Mouse (Mus musculus): ENCODE results near the gene Lcat. TPM values are rescaled to one million over a fixed set of nuclear protein-coding genes. Genes with fewer than 3 reads are reported as not detected.
A peak's percentile ranks its signal among the peaks of the same experiment; 100 is the strongest.
"Not testable (repeated sequence)": the region's sequence is repeated elsewhere in the genome, so short reads cannot be mapped to it uniquely, and the experiment has no call there.

Lcat gene
- 1.5 and 3.0 TPM in 2 replicates for polyA plus RNA-seq (2015; fragmentation: Nextera tagmentation; extraction: Ambion mirVana)

DNA sequence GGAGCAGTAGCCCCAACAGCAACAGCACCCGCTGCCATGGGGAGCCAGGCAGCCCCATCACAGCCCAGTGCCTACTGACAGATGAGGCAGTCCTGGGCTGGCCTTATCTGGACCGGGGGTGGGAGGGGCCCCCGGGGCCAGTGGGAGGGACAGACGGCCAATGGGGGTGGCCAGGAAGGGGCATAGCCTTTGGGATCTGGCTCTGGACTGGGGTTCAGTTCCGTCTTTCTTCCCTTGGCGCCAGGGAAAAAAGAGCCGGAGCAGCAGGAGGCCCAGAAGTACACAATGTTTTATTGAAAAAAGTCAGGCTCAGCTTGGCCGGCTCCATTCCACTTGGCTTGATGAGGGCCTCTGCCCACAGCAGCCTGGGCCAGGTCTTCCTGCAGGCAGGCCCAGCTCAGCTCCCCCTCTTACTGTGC, at the start of gene Lcat:
Gene Lcat (minus strand): TSS at position 62 of the 419 bp plus-strand sequence.
- H3K27me3 ChIP-seq (replicated peaks) = no peaks in the 10 kb centered on the region
- H3K4me2 ChIP-seq = no peak within 1 kb of the TSS
- peaks cover 10% of the 10 kb centered on the region for H3K4me1 ChIP-seq
- 75% methylated on average over 8 of the region's 8 CpGs for WGBS
- ATAC-seq (ENCODE audit: extremely low read depth, insufficient number of reproducible peaks, low FRiP score, low TSS enrichment) = no peak
- H3K9ac ChIP-seq = no peak within 1 kb of the TSS
- no peak within 1 kb of the TSS for H3K4me3 ChIP-seq
- H3K9me3 ChIP-seq = no peaks in the 10 kb centered on the region
- H3K27ac ChIP-seq (replicated peaks) = no peak within 1 kb of the TSS
- peaks cover 91% of the 10 kb centered on the region for H3K36me3 ChIP-seq

DNA sequence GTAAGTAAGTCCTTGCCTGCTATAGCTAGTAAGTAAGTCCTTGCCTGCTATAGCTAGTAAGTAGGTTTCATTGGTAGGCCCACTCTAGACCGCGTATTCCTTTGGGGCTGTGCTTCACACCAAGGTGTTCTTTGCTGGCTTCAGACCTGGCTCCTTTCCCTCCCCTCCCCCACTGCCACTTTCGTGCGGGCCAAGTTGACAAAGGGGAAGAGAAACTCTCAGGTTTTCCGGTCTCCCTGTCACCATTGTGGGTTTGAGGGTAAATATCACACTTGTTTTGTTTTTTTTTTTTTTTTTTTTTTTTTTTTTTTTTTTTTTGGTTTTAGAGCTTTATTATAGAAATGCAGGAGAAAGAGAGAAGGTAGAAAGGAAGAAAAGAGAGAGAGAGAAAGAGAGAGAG, 49.3 kb upstream of the Lcat start:
- 52% methylated on average over 5 of the region's 5 CpGs for WGBS

DNA sequence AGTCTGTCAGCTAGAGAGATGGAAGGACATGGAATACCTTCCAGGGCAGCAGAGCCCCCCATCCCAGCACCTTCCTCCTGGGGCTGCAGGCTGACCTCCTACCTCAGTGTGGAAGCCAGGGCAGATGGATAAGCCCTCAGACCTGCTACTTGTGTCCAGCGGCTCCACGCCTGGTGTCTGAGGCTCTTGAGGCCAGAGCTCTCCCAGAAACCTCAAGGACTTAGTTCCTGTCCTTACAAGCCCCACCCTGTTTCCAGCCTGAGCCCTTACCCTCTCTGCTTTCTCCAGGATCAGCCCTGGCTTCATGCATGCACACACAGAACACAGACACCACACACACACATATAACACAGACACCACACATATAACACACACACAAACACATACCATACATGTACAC, 48.4 kb upstream of the Lcat start:
- WGBS = 55% methylated on average over 2 of the region's 2 CpGs
- no peak for ATAC-seq (ENCODE audit: extremely low read depth, insufficient number of reproducible peaks, low FRiP score, low TSS enrichment)
- no peak overlapping the region for H3K27ac ChIP-seq (replicated peaks)

More for the DNA sequence above, 49.3 kb upstream of the Lcat start:
- H3K9me3 ChIP-seq = no peaks in the 10 kb centered on the region
- peaks cover 8% of the 10 kb centered on the region for H3K4me1 ChIP-seq
- ATAC-seq (ENCODE audit: extremely low read depth, insufficient number of reproducible peaks, low FRiP score, low TSS enrichment) = no peak
- H3K36me3 ChIP-seq = no peaks in the 10 kb centered on the region
- no peak overlapping the region for H3K4me2 ChIP-seq
- H3K27me3 ChIP-seq (replicated peaks) = peaks cover 7% of the 10 kb centered on the region
- no peak overlapping the region for H3K27ac ChIP-seq (replicated peaks)
- no peak overlapping the region for H3K9ac ChIP-seq
- no peak overlapping the region for H3K4me3 ChIP-seq

DNA sequence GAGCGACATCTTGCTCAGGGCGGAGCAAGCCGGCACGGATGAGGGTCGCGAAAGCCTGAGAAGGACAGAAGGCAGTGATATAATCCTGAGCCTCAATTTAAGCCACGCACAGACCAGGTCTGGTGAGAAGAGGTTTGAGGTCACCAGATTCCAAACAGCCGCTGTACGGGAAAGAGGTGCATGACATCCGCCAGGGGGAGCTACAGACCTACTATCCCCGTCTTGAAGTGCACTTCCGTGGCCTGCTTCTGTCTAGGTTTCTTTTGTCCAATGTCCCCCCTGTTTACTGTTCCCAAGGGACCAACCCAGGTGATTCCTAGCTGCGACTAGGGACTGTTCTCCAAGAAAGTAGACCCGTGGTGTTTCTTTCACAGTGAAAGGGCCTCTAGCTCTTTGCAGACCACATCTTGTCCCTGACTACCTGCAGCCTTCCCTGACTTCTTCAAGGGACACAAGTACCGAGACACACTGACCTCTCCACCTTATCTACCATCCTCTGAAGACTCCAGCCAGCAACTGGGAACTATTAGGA, 47.7 kb upstream of the Lcat start, which contains the start of gene Dus2:
Gene Dus2 (plus strand): TSS at position 482 of the 532 bp plus-strand sequence.
- Histone ChIP-seq H3K4me1 (peaks cover 8% of the 10 kb centered on the region), H3K36me3 (no peaks in the 10 kb centered on the region), H3K27me3 (replicated peaks) (peaks cover 7% of the 10 kb centered on the region), H3K4me3 (0 out of 2 replicates have a peak within 1 kb of the TSS, but pooled peaks have one; percentile 11), H3K9ac (peak within 1 kb of the TSS; percentile 66), H3K9me3 (no peaks in the 10 kb centered on the region), H3K27ac (replicated peaks) (no peak within 1 kb of the TSS), H3K4me2 (peak within 1 kb of the TSS; percentile 50)
- ATAC-seq (ENCODE audit: extremely low read depth, insufficient number of reproducible peaks, low FRiP score, low TSS enrichment) = no peak; the same call in 1 of the 2 replicates
- 6% methylated on average over 15 of the region's 15 CpGs for WGBS

More for the DNA sequence above, 48.4 kb upstream of the Lcat start:
- Histone ChIP-seq H3K4me1 (peaks cover 8% of the 10 kb centered on the region), H3K36me3 (no peaks in the 10 kb centered on the region), H3K4me2 (no peak overlapping the region), H3K9ac (no peak overlapping the region), H3K4me3 (no peak overlapping the region), H3K27me3 (replicated peaks) (peaks cover 7% of the 10 kb centered on the region), H3K9me3 (no peaks in the 10 kb centered on the region)

DNA sequence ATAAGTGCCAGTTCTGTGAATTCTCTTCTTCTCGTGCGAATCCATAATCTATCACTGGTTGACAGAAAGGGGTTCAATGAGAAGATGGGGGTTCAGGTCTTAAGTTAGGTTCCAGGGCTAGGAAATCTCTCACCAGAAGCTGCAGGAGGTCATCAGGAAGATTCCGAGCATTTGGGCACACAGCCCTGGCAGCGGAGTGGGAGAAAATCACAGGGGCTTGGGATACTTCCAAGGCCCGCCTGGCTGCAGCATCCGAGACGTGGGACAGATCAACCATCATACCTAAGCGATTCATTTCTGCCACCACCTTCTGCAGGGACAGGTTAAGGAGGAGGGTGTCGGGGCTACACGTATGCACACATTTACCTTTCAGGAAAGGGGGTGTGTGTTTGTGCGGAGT, 45.4 kb upstream of the Lcat start:
- Histone ChIP-seq H3K9me3 (no peaks in the 10 kb centered on the region), H3K4me2 (no peak overlapping the region), H3K9ac (no peak overlapping the region), H3K27ac (replicated peaks) (no peak overlapping the region), H3K4me1 (peaks cover 8% of the 10 kb centered on the region), H3K36me3 (no peaks in the 10 kb centered on the region), H3K27me3 (replicated peaks) (peaks cover 7% of the 10 kb centered on the region), H3K4me3 (no peak overlapping the region)
- 75% methylated on average over 11 of the region's 11 CpGs for WGBS
- ATAC-seq (ENCODE audit: extremely low read depth, insufficient number of reproducible peaks, low FRiP score, low TSS enrichment) = no peak

DNA sequence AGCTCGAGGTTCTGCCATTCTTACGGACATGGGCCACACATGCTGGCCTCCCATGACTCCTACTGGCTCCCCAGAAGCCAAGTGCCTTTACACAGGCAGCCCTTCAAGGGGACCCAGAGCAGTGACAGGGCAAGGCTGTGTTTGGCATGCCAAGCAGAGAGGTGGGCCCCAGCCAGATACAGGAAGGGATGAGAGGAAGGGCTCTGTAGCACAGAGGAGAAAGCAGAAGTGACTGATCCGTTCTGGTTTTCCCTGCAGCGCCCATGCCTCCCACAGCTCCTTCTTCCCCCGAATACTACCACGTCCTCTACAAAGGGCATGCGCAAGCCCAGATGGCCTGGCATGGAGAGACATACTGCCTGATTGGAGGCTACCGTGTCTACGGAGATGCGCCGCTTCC, 40.2 kb upstream of the Lcat start:
- ATAC-seq (ENCODE audit: extremely low read depth, insufficient number of reproducible peaks, low FRiP score, low TSS enrichment); H3K4me1 ChIP-seq; H3K27me3 ChIP-seq (replicated peaks); H3K4me2 ChIP-seq; H3K9me3 ChIP-seq; H3K27ac ChIP-seq (replicated peaks); H3K9ac ChIP-seq; H3K36me3 ChIP-seq; H3K4me3 ChIP-seq: not testable (repeated sequence)
- 75% methylated on average over 11 of the region's 11 CpGs for WGBS

DNA sequence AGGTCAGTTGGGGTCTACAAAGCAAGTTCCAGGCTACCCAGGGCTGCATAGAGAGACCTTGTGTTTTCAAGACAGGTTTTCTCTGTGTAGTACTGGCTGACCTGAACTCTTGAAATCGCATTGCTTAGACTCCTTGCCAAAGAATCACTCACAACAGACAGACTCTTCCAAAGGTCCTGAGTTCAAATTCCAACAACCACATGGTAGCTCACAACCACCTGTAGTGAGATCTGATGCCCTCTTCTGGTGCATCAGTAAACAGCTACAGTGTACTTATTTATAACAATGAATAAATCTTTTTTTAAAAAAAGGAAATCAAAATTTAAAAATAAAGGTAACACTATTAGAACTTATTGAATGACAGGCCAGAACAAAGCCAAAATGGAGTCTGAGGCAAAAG, 38.0 kb upstream of the Lcat start:
- Histone ChIP-seq H3K4me2 (no peak overlapping the region), H3K9ac (no peak overlapping the region), H3K4me3 (no peak overlapping the region), H3K36me3 (no peaks in the 10 kb centered on the region), H3K27ac (replicated peaks) (no peak overlapping the region), H3K4me1 (no peaks in the 10 kb centered on the region), H3K27me3 (replicated peaks) (no peaks in the 10 kb centered on the region), H3K9me3 (no peaks in the 10 kb centered on the region)
- 72% methylated on average over 1 of the region's 1 CpGs for WGBS
- no peak for ATAC-seq (ENCODE audit: extremely low read depth, insufficient number of reproducible peaks, low FRiP score, low TSS enrichment)

DNA sequence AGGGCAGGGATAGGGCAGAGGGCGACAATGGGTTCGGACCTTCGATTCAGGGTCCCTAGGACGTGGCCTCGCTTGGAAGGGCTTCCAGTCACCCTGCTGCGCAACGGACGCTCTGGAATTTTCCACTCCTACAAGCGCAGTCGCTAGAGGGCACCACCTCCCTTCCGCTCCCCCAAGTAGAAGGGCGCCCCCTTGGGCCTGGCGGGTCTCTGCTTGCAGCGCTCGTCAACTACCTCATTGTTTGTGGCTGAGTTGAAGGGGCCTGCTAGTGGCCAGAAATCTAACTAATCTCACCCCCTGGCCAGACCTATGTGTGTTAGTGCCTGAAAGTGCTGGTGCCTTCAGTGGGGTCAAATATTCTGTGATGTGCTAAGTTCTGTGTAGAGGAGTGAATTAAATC, 36.1 kb upstream of the Lcat start, which contains the start of gene Dpep3:
Gene Dpep3 (minus strand): TSS at position 105 of the 400 bp plus-strand sequence.
- H3K4me2 ChIP-seq = no peak within 1 kb of the TSS
- H3K4me3 ChIP-seq = no peak within 1 kb of the TSS
- no peak within 1 kb of the TSS for H3K9ac ChIP-seq
- H3K4me1 ChIP-seq = no peaks in the 10 kb centered on the region
- no peak within 1 kb of the TSS for H3K27ac ChIP-seq (replicated peaks)
- no peaks in the 10 kb centered on the region for H3K9me3 ChIP-seq
- WGBS = 90% methylated on average over 15 of the region's 15 CpGs
- no peaks in the 10 kb centered on the region for H3K27me3 ChIP-seq (replicated peaks)
- H3K36me3 ChIP-seq = no peaks in the 10 kb centered on the region
- ATAC-seq (ENCODE audit: extremely low read depth, insufficient number of reproducible peaks, low FRiP score, low TSS enrichment) = no peak

DNA sequence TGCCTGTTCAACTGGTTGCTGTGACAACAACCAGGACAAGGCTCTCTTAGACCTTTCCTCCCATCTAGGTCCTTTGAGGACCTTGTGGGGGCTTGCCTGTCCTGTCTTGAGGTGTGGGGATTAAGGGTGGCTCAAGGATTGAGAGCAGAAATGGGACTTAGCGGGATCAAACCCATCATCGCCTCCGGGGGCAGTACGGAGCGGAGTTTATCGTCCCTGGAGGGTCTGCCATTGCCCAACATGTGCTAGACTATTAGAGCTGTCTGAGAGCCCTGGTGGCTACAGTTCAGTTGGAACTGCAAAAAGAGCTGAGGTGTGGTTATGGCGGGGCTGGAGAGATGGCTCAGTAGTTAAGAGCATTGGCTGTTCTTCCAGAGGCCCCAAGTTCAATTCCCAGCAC, 32.2 kb upstream of the Lcat start:
- Histone ChIP-seq H3K4me1 (no peaks in the 10 kb centered on the region), H3K27me3 (replicated peaks) (no peaks in the 10 kb centered on the region), H3K27ac (replicated peaks) (no peak overlapping the region), H3K4me3 (no peak overlapping the region), H3K36me3 (no peaks in the 10 kb centered on the region), H3K4me2 (no peak overlapping the region), H3K9ac (no peak overlapping the region), H3K9me3 (no peaks in the 10 kb centered on the region)
- ATAC-seq (ENCODE audit: extremely low read depth, insufficient number of reproducible peaks, low FRiP score, low TSS enrichment) = no peak
- 66% methylated on average over 7 of the region's 7 CpGs for WGBS

DNA sequence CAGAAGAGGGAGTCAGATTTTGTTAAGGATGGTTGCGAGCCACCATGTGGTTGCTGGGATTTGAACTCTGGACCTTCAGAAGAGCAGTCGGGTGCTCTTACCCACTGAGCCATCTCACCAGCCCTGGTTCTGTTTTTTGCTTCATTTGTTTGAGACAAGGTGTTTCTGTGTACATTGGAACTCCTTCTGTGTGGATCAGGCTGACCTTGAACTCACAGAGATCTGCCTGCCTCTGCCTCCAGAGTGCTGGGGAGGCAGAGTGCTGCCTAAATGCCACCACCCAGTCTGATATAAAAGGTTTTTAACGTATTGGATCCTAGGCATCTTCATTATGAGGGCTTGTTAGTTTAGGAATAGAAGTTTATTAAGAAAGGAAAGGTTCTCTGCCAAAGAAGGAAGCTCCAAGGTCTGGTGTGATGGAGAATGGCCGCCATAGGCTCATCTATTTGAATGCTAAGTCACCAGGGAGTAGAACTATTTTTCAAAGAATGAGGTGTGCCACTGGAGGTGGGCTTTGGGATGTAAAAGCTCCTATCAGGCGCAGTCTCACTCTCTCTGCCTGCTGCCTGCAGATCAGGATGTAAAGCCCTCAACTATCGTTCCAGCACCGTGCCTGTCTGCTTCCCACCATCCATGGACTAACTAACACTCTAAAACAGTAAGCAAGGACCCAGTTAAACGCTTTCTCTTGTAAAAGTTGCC, 28.0 kb upstream of the Lcat start:
- no peaks in the 10 kb centered on the region for H3K9me3 ChIP-seq
- no peak overlapping the region for H3K4me2 ChIP-seq
- H3K36me3 ChIP-seq = no peaks in the 10 kb centered on the region
- no peak overlapping the region for H3K9ac ChIP-seq
- no peak overlapping the region for H3K4me3 ChIP-seq
- no peak for ATAC-seq (ENCODE audit: extremely low read depth, insufficient number of reproducible peaks, low FRiP score, low TSS enrichment)
- peaks cover 24% of the 10 kb centered on the region for H3K4me1 ChIP-seq
- no peaks in the 10 kb centered on the region for H3K27me3 ChIP-seq (replicated peaks)
- WGBS = 74% methylated on average over 8 of the region's 8 CpGs
- H3K27ac ChIP-seq (replicated peaks) = no peak overlapping the region

DNA sequence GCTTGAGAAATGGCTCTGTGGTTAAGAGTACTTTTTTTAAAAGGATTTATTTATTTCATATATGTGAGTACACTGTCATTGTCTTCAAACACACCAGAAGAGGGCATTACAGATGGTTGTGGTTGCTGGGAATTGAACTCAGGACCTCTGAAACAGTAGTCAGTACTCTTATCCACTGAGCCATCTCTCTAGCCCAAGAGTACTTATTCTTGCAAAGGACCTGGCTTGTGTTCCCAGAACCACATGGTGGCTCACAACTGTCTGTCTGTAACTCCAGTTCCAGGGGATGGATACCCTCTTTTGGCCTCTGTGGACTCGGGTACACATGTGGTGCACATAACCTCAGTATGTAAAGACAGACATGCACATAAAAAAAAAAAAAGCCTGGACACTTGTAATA, 26.2 kb upstream of the Lcat start:
- Histone ChIP-seq H3K9me3 (no peaks in the 10 kb centered on the region), H3K27me3 (replicated peaks) (no peaks in the 10 kb centered on the region), H3K4me1 (peaks cover 33% of the 10 kb centered on the region), H3K9ac (no peak overlapping the region), H3K36me3 (no peaks in the 10 kb centered on the region), H3K4me3 (no peak overlapping the region), H3K4me2 (no peak overlapping the region), H3K27ac (replicated peaks) (no peak overlapping the region)
- 74% methylated on average over 1 of the region's 1 CpGs for WGBS
- ATAC-seq (ENCODE audit: extremely low read depth, insufficient number of reproducible peaks, low FRiP score, low TSS enrichment) = no peak

Measured in heart, embryonic 13.5 days (tissue).